Mouse (Mus musculus) heart, adult 2 months (tissue): ENCODE data around the gene Tpgs1. TPM values are rescaled to one million over a fixed set of nuclear protein-coding genes. Genes with fewer than 3 reads are reported as not detected.

ENCODE experiments used
- DNase-seq, 2 experiments: peaks; one replicate each; pipeline ENCODE4 v3.0.0; 2021
- H3K27ac ChIP-seq: fragments of 200-600 bp; 2 replicates; pipeline ENCODE4 v1.8.1; 2022
- H3K27me3 ChIP-seq: fragments of 200-500 bp; 2 replicates; pipeline ENCODE4 v1.6.1; 2012; ENCODE audit warnings: mild to moderate bottlenecking, low read length, inconsistent platforms, mixed read lengths; ENCODE audit not compliant: control insufficient read depth, insufficient read depth
- H3K36me3 ChIP-seq: fragments of 200-500 bp; 2 replicates; pipeline ENCODE4 v1.6.1; 2012; ENCODE audit warnings: low read length, inconsistent platforms; ENCODE audit not compliant: control insufficient read depth, insufficient read depth
- H3K4me1 ChIP-seq: fragments of 200-500 bp; 2 replicates; pipeline ENCODE4 v1.6.1; 2011; ENCODE audit warnings: low read length; ENCODE audit not compliant: control insufficient read depth, insufficient read depth
- H3K4me3 ChIP-seq: fragments of 200-600 bp; 2 replicates; pipeline ENCODE4 v1.8.1; 2022
- H3K79me2 ChIP-seq: fragments of 200-500 bp; replicated peaks from 2 replicates; pipeline ENCODE4 v1.6.1; 2012; ENCODE audit warnings: mild to moderate bottlenecking, inconsistent platforms, low read length, moderate library complexity, mixed read lengths; ENCODE audit not compliant: control insufficient read depth, insufficient read depth
- H3K9ac ChIP-seq: fragments of 200-500 bp; 2 replicates; pipeline ENCODE4 v1.6.1; 2012; ENCODE audit warnings: low read depth, mild to moderate bottlenecking, control low read depth, inconsistent platforms, low read length, mixed read lengths
- CTCF ChIP-seq: fragments of 200-600 bp; IDR thresholded peaks from 2 replicates; pipeline ENCODE4 v1.8.1; 2022; ENCODE audit warnings: antibody characterized with exemption, mild to moderate bottlenecking, moderate library complexity
- EP300 ChIP-seq: fragments of 200-500 bp; IDR thresholded peaks from 2 replicates; pipeline ENCODE4 v1.6.1; 2011; ENCODE audit warnings: low read depth, low read length, control low read depth; ENCODE audit not compliant: insufficient read depth
- POLR2A ChIP-seq: fragments of 200-500 bp; IDR thresholded peaks from 2 replicates; pipeline ENCODE4 v1.6.1; 2011; ENCODE audit warnings: mild to moderate bottlenecking, low read depth, low read length, control low read depth; ENCODE audit not compliant: insufficient read depth
- WGBS: fragments of 180-500 bp; shearing (Covaris S2); methylation state at CpG from one replicate; pipeline ENCODE4 v1.1.7; 2018; 5-methylcytosine and 5-hydroxymethylcytosine counted together
- intact Hi-C: fragments of 180-260 bp; cut with DNase I; formaldehyde crosslinking; loops from one replicate; pipeline ENCODE4 v1.15.1; 2025
- polyA plus RNA-seq: library from polyadenylated mRNA; depleted of rRNA; stranded (reverse); fragments of >200 nt; gene quantifications from 2 replicates; pipeline ENCODE4 v1.2.3, GENCODE M21; 2012
- total RNA-seq, 2 experiments: library from RNA; stranded (reverse); gene quantifications; 2 replicates each; pipeline ENCODE4 v1.2.3; 2021

Tpgs1 gene
- total and polyA plus RNA-seq, 3 experiments = 16.5 to 28.1 (median 18.8) TPM

DNA sequence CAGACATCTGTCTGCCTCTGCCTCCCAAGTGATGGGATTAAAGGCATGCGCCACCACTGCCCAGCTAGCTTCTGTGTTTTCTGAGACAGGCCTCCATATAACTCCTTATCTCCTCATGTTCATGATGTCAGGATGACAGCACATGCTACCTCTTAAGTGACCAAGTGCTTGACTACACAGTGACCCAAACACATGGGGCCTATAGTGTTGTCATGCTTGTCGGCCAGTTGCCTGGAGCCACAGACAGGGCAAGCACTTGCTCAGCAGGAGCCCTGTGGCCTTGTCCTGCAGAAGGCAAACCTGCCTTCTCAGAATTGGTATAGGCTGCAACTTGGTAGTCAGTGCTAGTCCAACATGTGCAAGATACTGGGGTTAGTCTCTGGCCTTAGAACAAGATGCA, 17.1 kb downstream of the Tpgs1 start:
- intact Hi-C loops = no loop called here
- Histone ChIP-seq H3K4me3 (no peak overlapping the region), H3K79me2 (peaks cover 4% of the 10 kb centered on the region; the same call in 1 of the 2 replicates), H3K27ac (peak overlapping the region; percentile 87), H3K9ac (0 out of 2 replicates have a peak overlapping the region, but pooled peaks have one; percentile 37), H3K36me3 (peaks cover 16% of the 10 kb centered on the region), H3K27me3 (no peaks in the 10 kb centered on the region), H3K4me1 (peaks cover 22% of the 10 kb centered on the region)
- TF ChIP-seq CTCF (no peak), EP300 (no peak), POLR2A (no peak)
- DNase-seq = no peak
- 74% methylated on average over 2 of the region's 2 CpGs for WGBS

DNA sequence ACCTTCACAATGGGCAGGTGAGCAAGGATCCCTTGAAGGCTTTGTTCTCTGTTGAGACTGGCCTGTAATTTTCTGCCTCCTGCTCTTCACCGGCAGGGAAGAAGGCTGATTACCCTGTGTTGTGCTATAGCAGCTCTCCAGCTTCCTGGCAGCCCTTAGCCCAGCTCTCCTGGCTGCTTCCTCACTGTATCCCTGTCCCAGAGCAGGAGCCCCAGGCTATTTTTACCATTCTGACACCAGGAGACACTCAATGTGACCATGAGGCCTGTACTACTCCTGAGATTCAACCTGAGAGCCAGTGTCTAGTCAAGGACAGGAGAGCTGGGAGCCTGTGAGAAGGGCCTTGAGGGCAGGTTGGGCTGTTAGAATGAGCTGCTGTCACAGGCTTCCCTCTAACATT, 17.5 kb downstream of the Tpgs1 start:
- H3K27me3 ChIP-seq = no peaks in the 10 kb centered on the region
- peaks cover 4% of the 10 kb centered on the region; the same call in 1 of the 2 replicates for H3K79me2 ChIP-seq
- peak overlapping the region; percentile 37; the same call in 1 of the 2 replicates for H3K9ac ChIP-seq
- peak in 1 of 2 experiments; percentile 70 for DNase-seq
- TF ChIP-seq POLR2A (peak; percentile 50), CTCF (no peak), EP300 (0 out of 2 replicates have a peak, but pooled peaks have one; percentile 40)
- intact Hi-C loops = no loop called here
- H3K4me3 ChIP-seq = no peak overlapping the region
- H3K27ac ChIP-seq = peak overlapping the region; percentile 87
- peaks cover 22% of the 10 kb centered on the region for H3K4me1 ChIP-seq
- 64% methylated on average over 1 of the region's 1 CpGs for WGBS
- H3K36me3 ChIP-seq = peaks cover 16% of the 10 kb centered on the region

DNA sequence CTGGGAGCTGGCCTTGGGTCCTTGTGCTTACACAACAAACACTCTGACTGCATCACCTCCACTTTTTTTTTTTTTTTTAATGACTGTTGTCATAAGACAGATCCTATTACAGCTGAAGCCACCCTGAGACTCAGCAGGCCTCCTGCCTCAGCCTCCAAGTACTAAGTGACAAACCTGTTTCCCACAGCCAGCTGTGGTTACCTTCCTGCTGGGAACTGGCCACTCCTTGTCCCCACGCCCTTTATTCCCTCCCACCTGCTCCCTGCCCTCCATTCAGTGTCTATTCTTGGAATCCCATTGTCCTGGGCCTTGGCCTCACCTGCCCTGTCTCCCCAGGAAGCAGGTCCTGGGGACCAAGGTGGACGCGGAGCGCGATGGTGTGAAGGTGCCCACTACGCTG, 18.3 kb downstream of the Tpgs1 start:
- TF ChIP-seq CTCF (no peak), EP300 (no peak), POLR2A (no peak)
- Histone ChIP-seq H3K27me3 (no peaks in the 10 kb centered on the region), H3K79me2 (peaks cover 4% of the 10 kb centered on the region; the same call in 1 of the 2 replicates), H3K36me3 (peaks cover 16% of the 10 kb centered on the region), H3K4me3 (no peak overlapping the region), H3K4me1 (peaks cover 22% of the 10 kb centered on the region), H3K9ac (no peak overlapping the region), H3K27ac (peak overlapping the region; percentile 87)
- WGBS = 91% methylated on average over 6 of the region's 6 CpGs
- intact Hi-C loops = no loop called here
- no peak for DNase-seq

DNA sequence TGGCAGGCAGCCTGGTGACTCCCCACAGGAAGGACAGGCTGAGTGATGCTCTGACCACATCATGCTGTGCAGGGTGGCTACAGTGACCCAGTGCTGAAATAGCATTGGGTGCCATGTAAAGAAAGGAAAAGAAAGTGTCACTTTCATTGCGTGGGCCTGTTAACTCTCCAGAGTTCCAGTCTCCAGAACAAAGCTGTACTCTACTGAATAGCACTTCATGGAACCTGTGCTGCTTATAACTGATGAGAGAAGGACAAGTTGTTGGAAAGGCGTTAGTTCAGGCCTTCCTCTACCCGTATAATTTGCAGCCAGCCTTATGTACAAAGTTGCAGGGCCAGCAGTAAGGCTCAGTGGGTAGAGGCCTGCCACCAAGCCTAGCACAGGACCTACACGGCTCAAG, 19.6 kb downstream of the Tpgs1 start, which contains the start of gene Gzmm:
Gzmm (plus strand) TSS at position 301 of the 400 bp plus-strand sequence.
- WGBS = 76% methylated on average over 4 of the region's 4 CpGs
- Histone ChIP-seq H3K4me1 (peaks cover 18% of the 10 kb centered on the region), H3K27me3 (no peaks in the 10 kb centered on the region), H3K4me3 (no peak within 1 kb of the TSS), H3K36me3 (peaks cover 12% of the 10 kb centered on the region), H3K27ac (no peak within 1 kb of the TSS; the same call in 1 of the 2 replicates), H3K79me2 (peaks cover under 1% of the 10 kb centered on the region; the same call in 1 of the 2 replicates), H3K9ac (no peak within 1 kb of the TSS)
- TF ChIP-seq POLR2A (no peak), EP300 (no peak), CTCF (no peak)
- intact Hi-C loops = no loop called here
- no peak for DNase-seq

DNA sequence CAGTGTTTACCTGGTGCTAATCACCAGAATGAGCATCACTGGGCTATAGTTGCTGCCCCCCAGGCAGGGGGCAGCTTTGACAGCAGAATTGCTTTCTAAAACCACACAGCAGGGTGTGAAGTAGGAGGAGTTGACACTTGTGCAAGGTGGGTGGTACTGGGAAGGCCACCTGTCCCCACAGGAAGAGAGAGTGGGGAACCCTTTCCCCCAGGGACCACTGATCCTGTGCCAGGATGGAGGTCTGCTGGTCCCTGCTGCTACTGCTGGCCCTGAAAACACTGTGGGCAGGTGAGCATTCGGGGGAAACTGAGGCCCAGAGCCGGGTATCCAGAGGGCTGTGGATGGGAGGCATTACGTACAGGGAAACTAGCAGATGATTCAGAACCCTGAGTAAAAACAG, 20.0 kb downstream of the Tpgs1 start:
- no peak for DNase-seq
- intact Hi-C loops = no loop called here
- Histone ChIP-seq H3K4me3 (no peak overlapping the region), H3K9ac (no peak overlapping the region), H3K36me3 (peaks cover 11% of the 10 kb centered on the region), H3K4me1 (peaks cover 13% of the 10 kb centered on the region), H3K27ac (no peak overlapping the region), H3K79me2 (no peaks in the 10 kb centered on the region; the same call in 1 of the 2 replicates), H3K27me3 (no peaks in the 10 kb centered on the region)
- WGBS = 86% methylated on average over 3 of the region's 3 CpGs
- no peak for TF ChIP-seq CTCF
- TF ChIP-seq POLR2A = no peak
- TF ChIP-seq EP300 = no peak

DNA sequence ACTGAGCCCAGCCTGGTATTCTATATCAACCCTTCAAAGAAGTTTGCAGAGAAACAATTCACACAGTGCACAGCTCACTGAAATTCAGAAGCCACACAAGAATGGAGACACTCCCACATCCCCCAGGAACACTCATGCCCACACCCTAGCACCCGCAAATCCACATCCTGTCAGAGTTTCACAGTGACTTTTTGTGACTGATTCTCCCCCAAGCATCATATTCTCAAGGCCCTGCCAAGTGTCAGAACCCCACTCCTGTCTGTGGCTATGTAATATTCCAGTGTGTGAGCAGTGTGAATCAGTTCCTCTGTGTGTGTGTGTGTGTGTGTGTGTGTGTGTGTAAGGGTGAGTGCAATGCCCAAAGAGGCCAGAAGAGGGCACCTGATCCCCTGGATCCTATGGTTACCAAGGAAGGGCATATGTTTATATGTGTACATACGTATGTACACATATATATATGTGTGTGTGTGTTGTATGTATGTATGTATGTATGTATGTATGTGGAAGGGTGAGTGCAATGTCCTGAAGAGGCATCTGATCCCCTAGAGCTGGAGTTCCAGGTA, 22.9 kb downstream of the Tpgs1 start:
- H3K27ac ChIP-seq = no peak overlapping the region
- 92% methylated on average over 2 of the region's 2 CpGs for WGBS
- no peak for TF ChIP-seq POLR2A
- TF ChIP-seq EP300 = no peak
- no peak for TF ChIP-seq CTCF
- no peaks in the 10 kb centered on the region for H3K79me2 ChIP-seq
- peaks cover 14% of the 10 kb centered on the region for H3K4me1 ChIP-seq
- no peak overlapping the region for H3K9ac ChIP-seq
- DNase-seq = no peak
- intact Hi-C loops = no loop called here
- no peak overlapping the region for H3K4me3 ChIP-seq
- no peaks in the 10 kb centered on the region for H3K27me3 ChIP-seq
- H3K36me3 ChIP-seq = peaks cover 5% of the 10 kb centered on the region
